Mouse (Mus musculus): ENCODE data around the gene E330021D16Rik.

E330021D16Rik gene

DNA sequence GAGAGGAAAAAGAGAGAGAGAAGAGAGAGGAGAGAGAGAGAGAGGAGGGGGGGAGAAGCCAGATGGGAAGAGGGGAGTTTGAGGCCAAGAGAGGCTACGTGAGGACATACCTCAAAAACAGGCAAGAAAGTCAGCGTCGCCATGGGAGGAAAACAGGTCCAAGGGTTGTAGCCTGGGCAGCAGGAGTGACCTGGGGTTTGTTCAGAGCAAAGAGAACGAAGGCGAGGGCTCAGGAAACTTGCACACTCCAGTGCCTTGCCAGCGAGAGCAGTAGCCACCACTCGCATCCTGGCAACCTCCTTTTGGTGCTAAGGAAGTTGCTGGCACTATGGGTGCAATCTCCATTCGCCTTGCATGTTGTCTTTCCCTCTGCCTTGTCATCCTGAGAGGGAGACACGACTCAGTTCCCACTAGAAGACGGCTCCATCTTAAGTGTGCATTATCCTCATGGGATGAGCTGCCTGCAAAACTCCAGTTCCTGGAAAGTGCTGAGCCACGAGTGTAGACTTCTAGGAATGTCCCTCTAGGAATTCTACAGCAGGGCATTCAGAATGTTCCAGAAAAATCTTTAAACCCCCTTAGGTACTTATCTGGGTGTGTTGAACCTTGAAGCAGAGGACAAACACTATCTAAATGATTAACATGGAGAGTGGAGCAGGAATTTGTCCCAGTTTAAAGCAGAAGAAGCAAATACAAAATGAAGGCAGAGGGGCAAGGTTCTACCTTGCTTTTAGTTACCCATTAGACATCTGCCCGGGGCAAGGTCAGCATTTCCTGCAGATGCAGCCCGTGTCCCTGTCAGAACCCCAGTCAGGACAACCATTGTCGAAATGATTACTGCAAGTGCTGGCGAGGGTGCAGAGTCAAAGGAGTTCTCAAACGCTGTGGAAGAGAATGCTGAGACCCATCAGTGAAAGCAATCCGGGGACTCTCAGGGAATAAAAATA, 3.8 kb upstream of the E330021D16Rik start:
- peak; percentile 78 for DNase-seq

DNA sequence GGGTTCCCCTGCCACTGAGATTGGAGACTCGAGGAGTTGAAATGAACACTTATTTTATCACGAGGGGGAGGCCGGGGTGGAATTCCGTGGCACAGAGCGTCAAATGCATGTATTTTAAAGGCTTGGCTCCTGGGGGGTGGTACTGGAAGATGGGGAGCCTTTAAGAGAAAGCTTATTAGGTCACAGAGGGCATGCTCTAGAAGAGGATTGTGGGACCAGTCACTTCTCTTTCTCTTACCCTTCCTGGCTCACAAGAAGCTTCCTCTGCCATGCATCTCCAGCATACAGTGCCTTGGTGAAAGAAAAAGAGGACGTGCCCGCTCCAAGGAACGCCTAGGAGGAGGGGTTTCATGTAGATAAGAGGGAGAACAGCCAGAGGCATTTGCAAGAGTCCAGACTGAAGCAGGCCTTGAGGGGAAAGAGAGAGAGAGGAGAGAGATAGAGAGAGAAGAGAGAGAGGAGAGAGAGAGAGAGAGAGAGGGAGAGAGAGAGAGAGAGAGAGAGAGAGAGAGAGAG, 3.0 kb upstream of the E330021D16Rik start:
- no peak for DNase-seq

GRCm38 (mm10) chr6:136417864-136418263, 2.5 kb upstream of the E330021D16Rik start:
- peak; percentile 25 for DNase-seq

- no peak for DNase-seq
Observed at GRCm38 (mm10) chr6:136413856-136414362, 1.5 kb downstream of the E330021D16Rik start.

DNA sequence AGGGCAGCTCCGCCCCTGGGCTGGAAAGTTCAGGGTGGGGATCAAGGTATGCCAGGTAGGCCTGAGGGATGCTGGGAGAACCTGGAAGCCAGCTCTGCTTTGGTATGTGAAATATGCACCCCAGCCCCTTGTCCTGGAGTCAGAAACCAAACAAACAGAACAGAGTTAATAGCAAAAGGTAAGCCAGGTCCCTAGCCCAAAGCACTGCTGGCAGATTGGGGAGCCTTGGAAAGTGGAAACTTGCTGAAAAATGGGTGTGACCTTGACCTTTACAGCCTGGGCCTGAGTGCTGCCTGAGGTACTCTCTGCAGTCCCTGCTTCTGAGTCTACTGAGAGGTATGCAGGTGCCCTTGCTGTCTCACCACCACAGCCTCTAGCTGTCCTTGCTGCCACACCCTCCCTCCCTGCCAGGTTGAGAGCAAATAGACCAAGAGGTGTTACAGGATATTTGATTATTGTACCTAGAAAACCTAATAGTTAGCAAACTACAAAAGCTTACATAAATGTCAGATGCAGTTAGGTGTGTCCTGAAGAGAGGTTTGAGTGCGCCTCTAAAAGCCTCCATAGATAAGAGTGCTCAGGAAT, 7.7 kb downstream of the E330021D16Rik start:
- peak; percentile 43 for DNase-seq

- no peak for DNase-seq
Observed at GRCm38 (mm10) chr6:136396860-136397259, 18.5 kb downstream of the E330021D16Rik start.

GRCm38 (mm10) chr6:136390262-136390661, 25.1 kb downstream of the E330021D16Rik start:
- no peak for DNase-seq

DNA sequence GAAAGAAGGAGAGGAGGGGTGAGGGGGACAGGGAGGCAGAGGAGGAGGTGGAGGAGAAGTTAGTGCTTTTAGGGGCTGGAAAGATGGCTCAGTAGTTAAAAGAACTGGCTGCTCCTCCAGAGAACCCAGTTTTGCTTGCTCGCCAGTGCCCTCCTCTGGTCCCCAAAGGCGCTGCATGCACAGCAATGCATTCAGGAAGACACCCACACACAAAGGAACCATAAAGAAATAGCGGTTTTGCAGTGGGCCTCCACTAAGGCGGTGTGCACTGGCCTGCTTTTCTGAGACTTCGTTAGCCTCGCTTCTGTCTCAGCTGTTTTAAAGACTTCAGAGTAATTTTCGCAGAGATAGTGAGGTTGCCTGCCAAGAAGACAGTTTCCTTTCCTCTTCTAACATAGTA, 30.1 kb downstream of the E330021D16Rik start:
- no peak for DNase-seq

GRCm38 (mm10) chr6:136383218-136383617, 32.2 kb downstream of the E330021D16Rik start:
- DNase-seq, result no peak

DNA sequence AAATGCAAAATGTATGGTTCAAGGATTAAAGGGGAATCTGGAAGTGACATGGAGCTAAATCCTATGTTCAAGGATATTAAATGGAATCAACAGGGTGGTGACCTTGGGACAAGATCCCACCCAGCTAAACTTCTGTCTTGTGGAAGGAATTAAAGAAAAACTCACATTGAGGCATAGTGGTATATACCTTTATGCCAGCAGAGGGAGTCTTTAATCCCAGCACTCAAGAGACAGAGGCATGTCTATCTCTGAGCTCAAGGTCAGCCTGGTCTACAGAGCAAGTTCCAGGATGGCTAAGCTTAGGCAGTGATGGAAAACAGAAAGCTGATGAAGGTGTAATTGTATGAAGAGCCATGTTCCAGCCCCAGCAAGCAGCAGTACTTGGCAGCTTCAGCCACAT, 39.3 kb downstream of the E330021D16Rik start:
- no peak for DNase-seq

DNA sequence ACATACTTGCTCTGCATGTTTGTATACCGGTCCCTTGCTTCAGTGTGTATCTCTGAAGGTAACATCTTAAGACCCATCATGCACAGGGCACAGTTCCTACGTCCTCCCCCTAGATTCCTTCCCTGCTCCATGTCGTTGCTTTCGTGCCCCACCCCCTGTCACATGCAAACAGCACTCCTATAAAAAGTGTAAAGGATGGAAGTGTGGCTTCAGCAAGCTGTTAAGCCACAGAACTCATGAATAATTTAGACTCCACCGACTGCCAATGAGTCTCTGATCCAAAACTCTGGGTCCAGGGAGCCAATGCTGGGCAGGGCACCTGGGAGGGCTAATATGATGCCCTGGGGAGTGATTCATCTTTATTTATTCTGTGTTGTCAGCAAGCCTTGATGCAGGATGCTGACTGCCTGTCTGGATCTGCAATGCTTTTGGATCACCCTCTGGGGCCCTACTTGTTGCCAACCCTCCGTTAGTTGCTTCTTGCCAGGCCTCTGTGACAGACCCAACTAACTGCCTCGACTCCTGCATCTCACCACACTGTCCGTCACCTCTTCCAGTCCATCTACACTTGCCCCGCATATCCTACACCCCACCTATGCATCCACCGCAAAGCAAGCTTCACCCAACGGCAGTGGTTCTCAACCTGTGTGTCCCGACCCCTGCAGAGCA, 50.8 kb downstream of the E330021D16Rik start:
- no peak for DNase-seq

DNA sequence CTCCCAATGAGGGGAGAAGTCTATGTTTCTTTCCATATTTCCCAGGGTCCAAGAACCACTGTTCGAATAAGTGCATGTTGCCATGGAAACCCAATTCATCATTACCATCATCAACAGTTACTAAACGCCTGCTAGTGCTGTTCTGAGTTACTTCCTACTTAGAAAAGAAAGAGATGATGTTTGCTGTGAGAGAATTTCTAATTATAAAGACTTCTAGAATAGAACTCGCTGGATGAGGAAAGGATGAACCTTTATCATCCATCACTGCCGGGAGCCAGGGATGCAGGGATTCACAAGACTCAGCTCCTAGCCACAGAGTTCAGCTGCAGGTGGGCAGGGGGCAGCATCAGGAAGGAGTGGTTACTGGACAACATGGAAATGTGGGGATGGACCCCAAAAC, 51.4 kb downstream of the E330021D16Rik start:
- DNase-seq, result no peak

DNA sequence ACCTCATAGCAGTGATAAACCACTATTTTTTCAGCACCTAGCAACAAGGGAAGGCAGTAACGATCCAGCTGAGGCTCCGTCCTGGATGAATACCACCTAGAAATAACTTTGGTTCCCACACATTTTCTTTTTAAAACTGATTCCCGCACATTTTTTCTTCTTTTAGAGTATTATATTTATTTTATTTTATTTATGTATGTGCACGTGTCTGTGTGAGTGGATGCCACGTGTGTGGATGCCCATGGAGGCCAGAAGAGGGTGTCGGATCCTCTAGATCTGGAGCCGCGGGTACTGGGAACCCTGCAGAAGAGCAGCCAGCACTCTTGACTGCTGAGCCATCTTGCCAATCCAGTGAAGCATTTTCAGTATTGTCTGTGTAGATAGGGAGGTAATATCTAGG, 52.1 kb downstream of the E330021D16Rik start:
- DNase-seq, result no peak

DNA sequence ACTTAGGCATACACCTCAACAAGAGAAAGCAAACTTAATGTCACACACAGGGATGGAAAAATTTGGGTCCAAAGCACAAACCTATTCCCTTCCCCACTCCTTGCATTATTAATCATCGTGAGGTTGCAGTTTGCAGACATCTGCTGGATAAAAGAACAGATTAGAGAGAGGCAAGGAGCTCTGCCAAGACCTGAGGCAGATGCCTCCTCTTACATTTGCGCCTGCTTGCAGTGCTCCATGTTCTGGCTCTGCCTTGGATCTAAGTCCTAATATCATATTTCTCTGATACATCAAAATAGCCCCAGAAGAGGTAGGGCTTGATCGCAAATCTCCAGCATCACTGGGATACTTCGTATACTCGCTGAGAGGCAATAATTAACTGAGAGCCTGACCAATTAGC, 56.9 kb downstream of the E330021D16Rik start:
- DNase-seq, result no peak

GRCm38 (mm10) chr6:136353399-136354184, 61.8 kb downstream of the E330021D16Rik start:
- DNase-seq, result peak; percentile 72

Data from kidney, postnatal 14 days (tissue).